Mouse (Mus musculus) limb, embryonic 13.5 days (tissue): ENCODE results near the gene Pex11g. TPM values are rescaled to one million over a fixed set of nuclear protein-coding genes. Genes with fewer than 3 reads are reported as not detected.

Experiments
- ATAC-seq: fragments of 200-750 bp; cut with Nextera tagmentation; 2 replicates; pipeline ENCODE4 v1.8.0; 2017; ENCODE audit warnings: low read depth, moderate number of reproducible peaks, moderate TSS enrichment; ENCODE audit not compliant: low FRiP score
- H3K27ac ChIP-seq: fragments of 300-500 bp; sonication (generic); 2 replicates; pipeline ENCODE4 v1.5.1; 2015; ENCODE audit warnings: inconsistent platforms, mild to moderate bottlenecking, moderate library complexity
- H3K27me3 ChIP-seq: fragments of 300-500 bp; sonication (generic); 2 replicates; pipeline ENCODE4 v1.6.1; 2015; ENCODE audit warnings: mild to moderate bottlenecking, inconsistent platforms
- H3K36me3 ChIP-seq: fragments of 300-500 bp; sonication (generic); 2 replicates; pipeline ENCODE4 v1.6.1; 2015; ENCODE audit warnings: inconsistent platforms, mild to moderate bottlenecking, moderate library complexity
- H3K4me1 ChIP-seq: fragments of 300-500 bp; sonication (generic); 2 replicates; pipeline ENCODE4 v1.6.1; 2015; ENCODE audit warnings: inconsistent platforms
- H3K4me2 ChIP-seq: fragments of 300-500 bp; sonication (generic); replicated peaks from 2 replicates; pipeline ENCODE4 v1.6.1; 2015; ENCODE audit warnings: inconsistent platforms, mild to moderate bottlenecking, moderate library complexity
- H3K4me3 ChIP-seq: fragments of 300-500 bp; sonication (generic); 2 replicates; pipeline ENCODE4 v1.5.1; 2015; ENCODE audit warnings: moderate library complexity, mild to moderate bottlenecking, inconsistent platforms
- H3K9ac ChIP-seq: fragments of 300-500 bp; sonication (generic); 2 replicates; pipeline ENCODE4 v1.6.1; 2015; ENCODE audit warnings: mild to moderate bottlenecking, inconsistent platforms
- H3K9me3 ChIP-seq: fragments of 300-500 bp; sonication (generic); 2 replicates; pipeline ENCODE4 v1.6.1; 2016; ENCODE audit warnings: inconsistent platforms
- WGBS: fragments of 180-500 bp; shearing (Covaris S2); methylation state at CpG from one replicate; pipeline ENCODE4 v1.1.7; 2015; 5-methylcytosine and 5-hydroxymethylcytosine counted together
- polyA plus RNA-seq: library from polyadenylated mRNA; unstranded; fragments of >200 nt; fragmentation: Nextera tagmentation; extraction: Ambion mirVana; gene quantifications from 2 replicates; pipeline ENCODE4 v1.2.1, GENCODE M21; 2015

The Pex11g gene
- polyA plus RNA-seq, 1 experiment from 2014 or later, result 6.3 TPM

- no peaks in the 10 kb centered on the region for H3K9me3 ChIP-seq
- no peak within 1 kb of the TSS for H3K4me3 ChIP-seq
- H3K27ac ChIP-seq, result no peak within 1 kb of the TSS
- H3K4me1 ChIP-seq, result peaks cover 12% of the 10 kb centered on the region; the same call in 1 of the 2 replicates
- peaks cover 2% of the 10 kb centered on the region for H3K27me3 ChIP-seq
- no peak within 1 kb of the TSS for H3K4me2 ChIP-seq
- no peak for ATAC-seq
- H3K36me3 ChIP-seq, result no peaks in the 10 kb centered on the region
- H3K9ac ChIP-seq, result no peak within 1 kb of the TSS
Measured at GRCm38 (mm10) chr8:3470562-3470961, 3.1 kb upstream of the Pex11g start, which contains the start of gene Tex45. Gene Tex45 (plus strand): TSS chr8:3470862.

- no peaks in the 10 kb centered on the region for H3K27me3 ChIP-seq
- H3K4me2 ChIP-seq, result no peak overlapping the region
- no peaks in the 10 kb centered on the region for H3K36me3 ChIP-seq
- no peak overlapping the region for H3K9ac ChIP-seq
- H3K9me3 ChIP-seq, result no peaks in the 10 kb centered on the region
- 93% methylated on average over 1 of the region's 1 CpGs for WGBS
- no peak overlapping the region for H3K27ac ChIP-seq
- peaks cover 12% of the 10 kb centered on the region; the same call in 1 of the 2 replicates for H3K4me1 ChIP-seq
- ATAC-seq, result no peak
- no peak overlapping the region for H3K4me3 ChIP-seq
Measured at GRCm38 (mm10) chr8:3468838-3469237, 1.4 kb upstream of the Pex11g start.

- 53% methylated on average over 9 of the region's 9 CpGs for WGBS
- ATAC-seq, result no peak
Measured at GRCm38 (mm10) chr8:3467886-3468545, 536 bp upstream of the Pex11g start.

GRCm38 (mm10) chr8:3464309-3464708 is 3.2 kb downstream of the Pex11g start:
- Histone ChIP-seq H3K9me3 (no peaks in the 10 kb centered on the region), H3K27me3 (no peaks in the 10 kb centered on the region), H3K36me3 (peaks cover 5% of the 10 kb centered on the region), H3K27ac (no peak overlapping the region), H3K4me3 (no peak overlapping the region), H3K9ac (no peak overlapping the region), H3K4me1 (peaks cover 9% of the 10 kb centered on the region; the same call in 1 of the 2 replicates), H3K4me2 (no peak overlapping the region)
- 53% methylated on average over 5 of the region's 5 CpGs for WGBS
- ATAC-seq, result peak; percentile 44

More at GRCm38 (mm10) chr8:3467886-3468545, 536 bp upstream of the Pex11g start:
- Histone ChIP-seq H3K9ac (peak overlapping the region; percentile 71), H3K27me3 (no peaks in the 10 kb centered on the region), H3K9me3 (no peaks in the 10 kb centered on the region), H3K4me3 (peak overlapping the region; percentile 53), H3K27ac (peak overlapping the region; percentile 73; the same call in 1 of the 2 replicates), H3K4me1 (peaks cover 12% of the 10 kb centered on the region; the same call in 1 of the 2 replicates), H3K36me3 (no peaks in the 10 kb centered on the region), H3K4me2 (peak overlapping the region; percentile 67)

- H3K4me2 ChIP-seq, result no peak overlapping the region
- no peaks in the 10 kb centered on the region for H3K9me3 ChIP-seq
- H3K4me3 ChIP-seq, result no peak overlapping the region
- H3K27ac ChIP-seq, result no peak overlapping the region
- 78% methylated on average over 2 of the region's 2 CpGs for WGBS
- no peaks in the 10 kb centered on the region for H3K27me3 ChIP-seq
- peaks cover 15% of the 10 kb centered on the region for H3K36me3 ChIP-seq
- H3K4me1 ChIP-seq, result peaks cover 8% of the 10 kb centered on the region; the same call in 1 of the 2 replicates
- no peak overlapping the region for H3K9ac ChIP-seq
- no peak for ATAC-seq
Measured at GRCm38 (mm10) chr8:3463248-3463647, 4.2 kb downstream of the Pex11g start.

- no peak overlapping the region for H3K4me2 ChIP-seq
- no peak overlapping the region for H3K4me3 ChIP-seq
- peaks cover 99% of the 10 kb centered on the region for H3K36me3 ChIP-seq
- 94% methylated on average over 25 of the region's 25 CpGs for WGBS
- no peak for ATAC-seq
- no peaks in the 10 kb centered on the region for H3K27me3 ChIP-seq
- H3K27ac ChIP-seq, result no peak overlapping the region
- H3K9ac ChIP-seq, result no peak overlapping the region
- no peaks in the 10 kb centered on the region for H3K9me3 ChIP-seq
- no peaks in the 10 kb centered on the region for H3K4me1 ChIP-seq
Measured at GRCm38 (mm10) chr8:3451992-3452391, 15.5 kb downstream of the Pex11g start.

- no peaks in the 10 kb centered on the region for H3K27me3 ChIP-seq
- no peak overlapping the region for H3K4me2 ChIP-seq
- ATAC-seq, result no peak
- no peaks in the 10 kb centered on the region for H3K9me3 ChIP-seq
- no peaks in the 10 kb centered on the region for H3K4me1 ChIP-seq
- 41% methylated on average over 5 of the region's 5 CpGs for WGBS
- peaks cover 97% of the 10 kb centered on the region for H3K36me3 ChIP-seq
- H3K27ac ChIP-seq, result no peak overlapping the region
- no peak overlapping the region for H3K4me3 ChIP-seq
- H3K9ac ChIP-seq, result no peak overlapping the region
Measured at GRCm38 (mm10) chr8:3450670-3451069, 16.8 kb downstream of the Pex11g start.

GRCm38 (mm10) chr8:3449226-3449625 is 18.3 kb downstream of the Pex11g start:
- no peak for ATAC-seq
- no peak overlapping the region for H3K9ac ChIP-seq
- H3K36me3 ChIP-seq, result peaks cover 94% of the 10 kb centered on the region
- H3K4me1 ChIP-seq, result no peaks in the 10 kb centered on the region
- no peaks in the 10 kb centered on the region for H3K9me3 ChIP-seq
- 89% methylated on average over 2 of the region's 2 CpGs for WGBS
- H3K4me3 ChIP-seq, result no peak overlapping the region
- H3K4me2 ChIP-seq, result no peak overlapping the region
- no peaks in the 10 kb centered on the region for H3K27me3 ChIP-seq
- H3K27ac ChIP-seq, result no peak overlapping the region

- no peak overlapping the region for H3K4me3 ChIP-seq
- ATAC-seq, result no peak
- H3K9me3 ChIP-seq, result no peaks in the 10 kb centered on the region
- H3K4me2 ChIP-seq, result no peak overlapping the region
- WGBS, result 80% methylated on average over 12 of the region's 12 CpGs
- H3K27ac ChIP-seq, result no peak overlapping the region
- no peaks in the 10 kb centered on the region for H3K27me3 ChIP-seq
- H3K4me1 ChIP-seq, result no peaks in the 10 kb centered on the region
- peaks cover 95% of the 10 kb centered on the region for H3K36me3 ChIP-seq
- no peak overlapping the region for H3K9ac ChIP-seq
Measured at GRCm38 (mm10) chr8:3439510-3439909, 28.0 kb downstream of the Pex11g start.

GRCm38 (mm10) chr8:3436492-3436891 is 31.0 kb downstream of the Pex11g start:
- 81% methylated on average over 6 of the region's 6 CpGs for WGBS
- Histone ChIP-seq H3K9ac (no peak overlapping the region), H3K27ac (no peak overlapping the region), H3K9me3 (no peaks in the 10 kb centered on the region), H3K36me3 (peaks cover 98% of the 10 kb centered on the region), H3K4me3 (no peak overlapping the region), H3K27me3 (no peaks in the 10 kb centered on the region), H3K4me2 (no peak overlapping the region), H3K4me1 (no peaks in the 10 kb centered on the region)
- ATAC-seq, result no peak

GRCm38 (mm10) chr8:3431113-3431512 is 36.4 kb downstream of the Pex11g start:
- H3K9ac ChIP-seq, result no peak overlapping the region
- H3K36me3 ChIP-seq, result peaks cover 81% of the 10 kb centered on the region
- ATAC-seq, result no peak
- H3K9me3 ChIP-seq, result no peaks in the 10 kb centered on the region
- no peak overlapping the region for H3K4me2 ChIP-seq
- no peak overlapping the region for H3K4me3 ChIP-seq
- H3K4me1 ChIP-seq, result no peaks in the 10 kb centered on the region
- 92% methylated on average over 3 of the region's 3 CpGs for WGBS
- H3K27me3 ChIP-seq, result no peaks in the 10 kb centered on the region
- no peak overlapping the region for H3K27ac ChIP-seq

GRCm38 (mm10) chr8:3429966-3430365 is 37.5 kb downstream of the Pex11g start:
- no peak for ATAC-seq
- H3K36me3 ChIP-seq, result peaks cover 70% of the 10 kb centered on the region
- 80% methylated on average over 2 of the region's 2 CpGs for WGBS
- no peak overlapping the region for H3K4me3 ChIP-seq
- H3K27me3 ChIP-seq, result no peaks in the 10 kb centered on the region
- H3K9me3 ChIP-seq, result no peaks in the 10 kb centered on the region
- H3K9ac ChIP-seq, result no peak overlapping the region
- H3K27ac ChIP-seq, result no peak overlapping the region
- no peaks in the 10 kb centered on the region for H3K4me1 ChIP-seq
- H3K4me2 ChIP-seq, result no peak overlapping the region

GRCm38 (mm10) chr8:3428426-3428825 is 39.1 kb downstream of the Pex11g start:
- Histone ChIP-seq H3K4me3 (no peak overlapping the region), H3K27ac (no peak overlapping the region), H3K9ac (no peak overlapping the region), H3K4me1 (no peaks in the 10 kb centered on the region), H3K9me3 (no peaks in the 10 kb centered on the region), H3K27me3 (no peaks in the 10 kb centered on the region), H3K36me3 (peaks cover 56% of the 10 kb centered on the region), H3K4me2 (no peak overlapping the region)
- 62% methylated on average over 2 of the region's 2 CpGs for WGBS
- ATAC-seq, result no peak; the same call in 1 of the 2 replicates
